Mouse (Mus musculus): Measurements from ENCODE around the gene Csrnp3. TPM values are rescaled to one million over a fixed set of nuclear protein-coding genes. Genes with fewer than 3 reads are reported as not detected.

Gene Csrnp3
- polyA plus RNA-seq, 1 experiment = 0.01 TPM

DNA sequence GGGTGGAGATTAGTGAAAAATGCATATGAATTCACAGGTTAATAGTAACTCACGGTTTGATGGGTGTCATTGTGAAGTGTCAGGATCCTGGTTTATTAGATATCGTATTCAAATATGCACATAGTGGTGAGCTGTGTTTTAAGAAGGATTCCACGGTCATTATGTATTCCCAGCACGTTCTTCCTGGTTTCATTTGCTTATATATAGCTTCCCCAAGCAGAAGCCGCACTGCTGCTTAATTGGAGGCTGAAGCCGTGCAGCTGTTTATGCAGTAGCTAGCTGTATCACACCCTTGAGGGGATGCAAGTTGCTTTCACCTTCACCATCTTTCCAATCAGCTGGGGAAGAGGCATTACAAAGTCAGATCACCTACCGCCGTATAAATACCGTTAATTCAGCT lies 111.2 kb downstream of the Csrnp3 start:
- no peak overlapping the region for H3K4me2 ChIP-seq (ENCODE audit: low read depth)
- TF ChIP-seq E2F4 (IDR thresholded peaks at IDR 0.05; ENCODE audit: insufficient read depth) = no peak
- no peak for TF ChIP-seq POLR2A (IDR thresholded peaks at IDR 0.05; ENCODE audit: insufficient read length, low read depth)
- no peak for TF ChIP-seq TCF3 (IDR thresholded peaks at IDR 0.05; ENCODE audit: insufficient read length, low read depth)
- no peak for TF ChIP-seq POLR2AphosphoS2 (IDR thresholded peaks at IDR 0.05; ENCODE audit: insufficient read length, low read depth)
- TF ChIP-seq REST (IDR thresholded peaks at IDR 0.05; ENCODE audit: insufficient read depth, insufficient read length) = no peak
- no peak for TF ChIP-seq MYOD1 (IDR thresholded peaks at IDR 0.05; ENCODE audit: control insufficient read depth in 1 of 3, insufficient read length in 2 of 3, low read depth in 2 of 3)
- no peak for TF ChIP-seq MAX (IDR thresholded peaks at IDR 0.05; ENCODE audit: low read depth)
- no peak for TF ChIP-seq TCF12 (IDR thresholded peaks at IDR 0.05; ENCODE audit: insufficient read depth, poor library complexity, severe bottlenecking)
- no peak for TF ChIP-seq SRF (IDR thresholded peaks at IDR 0.05; ENCODE audit: control insufficient read depth, insufficient read length, low read depth)
- TF ChIP-seq CEBPB (IDR thresholded peaks at IDR 0.05; ENCODE audit: insufficient read depth, poor library complexity, severe bottlenecking) = no peak
- no peak for TF ChIP-seq MYOG (IDR thresholded peaks at IDR 0.05; ENCODE audit: control insufficient read depth in 1 of 3, insufficient read depth in 1 of 3, insufficient read length in 2 of 3, low read depth in 2 of 3)
- no peak for TF ChIP-seq USF1 (IDR thresholded peaks at IDR 0.05; ENCODE audit: low read depth)
- H3K27me3 ChIP-seq (ENCODE audit: control insufficient read depth, insufficient read depth, insufficient read length) = no peaks in the 10 kb centered on the region
- no peaks in the 10 kb centered on the region for H3K79me2 ChIP-seq (ENCODE audit: control insufficient read depth, insufficient read depth)
- H3K36me3 ChIP-seq (ENCODE audit: control insufficient read depth, insufficient read depth) = no peaks in the 10 kb centered on the region
- H3K4me3 ChIP-seq = no peak overlapping the region
- no peak overlapping the region for H3ac ChIP-seq (ENCODE audit: control insufficient read depth, insufficient read length)

DNA sequence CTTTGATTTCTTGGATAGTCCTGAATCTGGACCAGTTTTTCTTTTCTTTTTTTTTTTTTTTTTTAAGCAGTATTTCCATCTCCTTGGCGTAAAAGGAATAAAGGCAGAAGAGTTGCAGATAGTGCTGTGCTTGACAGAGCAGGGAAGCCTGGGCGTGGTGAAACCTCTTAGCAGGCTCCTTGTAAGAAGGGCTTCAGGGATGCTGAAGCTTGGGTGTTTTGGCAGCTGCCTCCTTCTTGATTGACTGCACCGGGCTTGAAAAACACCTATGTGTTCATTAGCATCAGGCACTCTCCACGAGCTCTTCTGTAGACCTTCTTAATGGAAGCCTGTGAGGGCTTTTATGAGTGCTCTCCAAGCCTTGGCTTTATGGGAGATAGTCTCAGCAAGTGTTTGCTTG lies 117.9 kb downstream of the Csrnp3 start:
- H3K4me2 ChIP-seq (ENCODE audit: low read depth) = no peak overlapping the region
- no peak for TF ChIP-seq TCF12 (IDR thresholded peaks at IDR 0.05; ENCODE audit: insufficient read depth, poor library complexity, severe bottlenecking)
- TF ChIP-seq MYOG (IDR thresholded peaks at IDR 0.05; ENCODE audit: control insufficient read depth in 1 of 3, insufficient read depth in 1 of 3, insufficient read length in 2 of 3, low read depth in 2 of 3) = no peak
- no peak for TF ChIP-seq CEBPB (IDR thresholded peaks at IDR 0.05; ENCODE audit: insufficient read depth, poor library complexity, severe bottlenecking)
- TF ChIP-seq POLR2A (IDR thresholded peaks at IDR 0.05; ENCODE audit: insufficient read length, low read depth) = no peak
- no peak for TF ChIP-seq TCF3 (IDR thresholded peaks at IDR 0.05; ENCODE audit: insufficient read length, low read depth)
- TF ChIP-seq SRF (IDR thresholded peaks at IDR 0.05; ENCODE audit: control insufficient read depth, insufficient read length, low read depth) = no peak
- no peak for TF ChIP-seq E2F4 (IDR thresholded peaks at IDR 0.05; ENCODE audit: insufficient read depth)
- TF ChIP-seq USF1 (IDR thresholded peaks at IDR 0.05; ENCODE audit: low read depth) = no peak
- no peak for TF ChIP-seq MYOD1 (IDR thresholded peaks at IDR 0.05; ENCODE audit: control insufficient read depth in 1 of 3, insufficient read length in 2 of 3, low read depth in 2 of 3)
- H3K36me3 ChIP-seq (ENCODE audit: control insufficient read depth, insufficient read depth) = no peaks in the 10 kb centered on the region

DNA sequence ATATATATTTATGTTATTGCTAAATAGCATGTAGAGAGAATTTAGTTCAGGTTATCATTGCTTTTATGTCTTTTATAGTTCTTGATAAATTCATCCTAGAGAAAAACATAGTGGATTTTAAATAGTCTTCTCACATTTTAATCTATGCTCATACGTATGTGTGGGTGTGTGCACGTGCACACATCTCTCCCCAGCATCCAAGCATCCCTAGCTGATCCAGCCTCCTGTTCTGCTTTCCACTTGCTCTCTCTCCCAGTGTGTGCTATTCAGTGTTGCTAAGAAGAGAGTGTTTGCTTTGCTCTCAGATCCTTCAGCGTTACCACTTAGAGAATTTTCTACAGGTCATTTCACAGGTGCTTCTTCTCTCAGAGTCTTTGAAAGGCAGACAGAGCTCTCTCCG lies 123.2 kb downstream of the Csrnp3 start:
- no peaks in the 10 kb centered on the region for H3K79me2 ChIP-seq (ENCODE audit: control insufficient read depth, insufficient read depth)
- TF ChIP-seq MYOD1 (IDR thresholded peaks at IDR 0.05; ENCODE audit: control insufficient read depth in 1 of 3, insufficient read length in 2 of 3, low read depth in 2 of 3) (no peak), TCF3 (IDR thresholded peaks at IDR 0.05; ENCODE audit: insufficient read length, low read depth) (no peak), SRF (IDR thresholded peaks at IDR 0.05; ENCODE audit: control insufficient read depth, insufficient read length, low read depth) (no peak), MYOG (IDR thresholded peaks at IDR 0.05; ENCODE audit: control insufficient read depth in 1 of 3, insufficient read depth in 1 of 3, insufficient read length in 2 of 3, low read depth in 2 of 3) (no peak), TCF12 (IDR thresholded peaks at IDR 0.05; ENCODE audit: insufficient read depth, poor library complexity, severe bottlenecking) (no peak), POLR2AphosphoS2 (IDR thresholded peaks at IDR 0.05; ENCODE audit: insufficient read length, low read depth) (no peak), E2F4 (IDR thresholded peaks at IDR 0.05; ENCODE audit: insufficient read depth) (no peak), CEBPB (IDR thresholded peaks at IDR 0.05; ENCODE audit: insufficient read depth, poor library complexity, severe bottlenecking) (no peak), USF1 (IDR thresholded peaks at IDR 0.05; ENCODE audit: low read depth) (no peak), POLR2A (IDR thresholded peaks at IDR 0.05; ENCODE audit: insufficient read length, low read depth) (no peak), MAX (IDR thresholded peaks at IDR 0.05; ENCODE audit: low read depth) (no peak), REST (IDR thresholded peaks at IDR 0.05; ENCODE audit: insufficient read depth, insufficient read length) (no peak)
- no peak overlapping the region for H3K4me3 ChIP-seq
- H3K27me3 ChIP-seq (ENCODE audit: control insufficient read depth, insufficient read depth, insufficient read length) = no peaks in the 10 kb centered on the region
- H3ac ChIP-seq (ENCODE audit: control insufficient read depth, insufficient read length) = no peak overlapping the region
- no peaks in the 10 kb centered on the region for H3K36me3 ChIP-seq (ENCODE audit: control insufficient read depth, insufficient read depth)
- no peak overlapping the region for H3K4me2 ChIP-seq (ENCODE audit: low read depth)

More for the DNA sequence above, 117.9 kb downstream of the Csrnp3 start:
- H3K4me3 ChIP-seq = no peak overlapping the region
- no peak overlapping the region for H3ac ChIP-seq (ENCODE audit: control insufficient read depth, insufficient read length)
- no peaks in the 10 kb centered on the region for H3K79me2 ChIP-seq (ENCODE audit: control insufficient read depth, insufficient read depth)
- no peaks in the 10 kb centered on the region for H3K27me3 ChIP-seq (ENCODE audit: control insufficient read depth, insufficient read depth, insufficient read length)

DNA sequence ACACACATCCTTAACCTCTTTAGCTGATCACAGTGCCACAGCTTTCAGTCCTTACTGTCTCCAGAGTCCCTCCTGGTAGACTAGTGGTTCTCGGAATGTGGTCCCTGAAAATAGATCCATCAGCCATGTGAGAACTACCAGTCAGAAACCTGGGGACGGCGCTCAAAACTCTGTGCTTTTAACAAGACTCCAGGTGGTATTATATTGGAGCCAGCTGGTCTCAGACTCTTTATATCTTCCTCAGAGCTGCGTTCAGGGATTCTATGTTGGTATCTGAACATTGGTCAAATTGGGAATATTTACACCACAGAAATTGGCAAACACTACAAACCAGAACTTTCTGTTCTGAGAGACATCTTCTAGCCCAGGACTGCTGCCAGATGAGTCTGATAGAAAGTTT lies 128.3 kb downstream of the Csrnp3 start:
- no peak for TF ChIP-seq TCF3 (IDR thresholded peaks at IDR 0.05; ENCODE audit: insufficient read length, low read depth)
- TF ChIP-seq MYOG (IDR thresholded peaks at IDR 0.05; ENCODE audit: control insufficient read depth in 1 of 3, insufficient read depth in 1 of 3, insufficient read length in 2 of 3, low read depth in 2 of 3) = no peak
- TF ChIP-seq E2F4 (IDR thresholded peaks at IDR 0.05; ENCODE audit: insufficient read depth) = no peak
- no peak for TF ChIP-seq REST (IDR thresholded peaks at IDR 0.05; ENCODE audit: insufficient read depth, insufficient read length)
- TF ChIP-seq POLR2A (IDR thresholded peaks at IDR 0.05; ENCODE audit: insufficient read length, low read depth) = no peak
- no peak for TF ChIP-seq SRF (IDR thresholded peaks at IDR 0.05; ENCODE audit: control insufficient read depth, insufficient read length, low read depth)
- TF ChIP-seq TCF12 (IDR thresholded peaks at IDR 0.05; ENCODE audit: insufficient read depth, poor library complexity, severe bottlenecking) = no peak
- TF ChIP-seq MAX (IDR thresholded peaks at IDR 0.05; ENCODE audit: low read depth) = no peak
- TF ChIP-seq USF1 (IDR thresholded peaks at IDR 0.05; ENCODE audit: low read depth) = no peak
- no peak for TF ChIP-seq MYOD1 (IDR thresholded peaks at IDR 0.05; ENCODE audit: control insufficient read depth in 1 of 3, insufficient read length in 2 of 3, low read depth in 2 of 3)
- no peak for TF ChIP-seq CEBPB (IDR thresholded peaks at IDR 0.05; ENCODE audit: insufficient read depth, poor library complexity, severe bottlenecking)
- no peak for TF ChIP-seq POLR2AphosphoS2 (IDR thresholded peaks at IDR 0.05; ENCODE audit: insufficient read length, low read depth)
- Histone ChIP-seq H3K79me2 (ENCODE audit: control insufficient read depth, insufficient read depth) (no peaks in the 10 kb centered on the region), H3ac (ENCODE audit: control insufficient read depth, insufficient read length) (no peak overlapping the region), H3K4me2 (ENCODE audit: low read depth) (no peak overlapping the region), H3K4me3 (no peak overlapping the region), H3K36me3 (ENCODE audit: control insufficient read depth, insufficient read depth) (no peaks in the 10 kb centered on the region), H3K27me3 (ENCODE audit: control insufficient read depth, insufficient read depth, insufficient read length) (no peaks in the 10 kb centered on the region)

Data from myocyte (in vitro differentiated cells).